Mouse (Mus musculus): Measurements from ENCODE around the gene Prx. TPM values are rescaled to one million over a fixed set of nuclear protein-coding genes. Genes with fewer than 3 reads are reported as not detected.
"Not testable (repeated sequence)": the region's sequence is repeated elsewhere in the genome, so short reads cannot be mapped to it uniquely, and the experiment has no call there.

Prx gene
- polyA plus RNA-seq, 1 experiment, result 5.3 TPM

DNA sequence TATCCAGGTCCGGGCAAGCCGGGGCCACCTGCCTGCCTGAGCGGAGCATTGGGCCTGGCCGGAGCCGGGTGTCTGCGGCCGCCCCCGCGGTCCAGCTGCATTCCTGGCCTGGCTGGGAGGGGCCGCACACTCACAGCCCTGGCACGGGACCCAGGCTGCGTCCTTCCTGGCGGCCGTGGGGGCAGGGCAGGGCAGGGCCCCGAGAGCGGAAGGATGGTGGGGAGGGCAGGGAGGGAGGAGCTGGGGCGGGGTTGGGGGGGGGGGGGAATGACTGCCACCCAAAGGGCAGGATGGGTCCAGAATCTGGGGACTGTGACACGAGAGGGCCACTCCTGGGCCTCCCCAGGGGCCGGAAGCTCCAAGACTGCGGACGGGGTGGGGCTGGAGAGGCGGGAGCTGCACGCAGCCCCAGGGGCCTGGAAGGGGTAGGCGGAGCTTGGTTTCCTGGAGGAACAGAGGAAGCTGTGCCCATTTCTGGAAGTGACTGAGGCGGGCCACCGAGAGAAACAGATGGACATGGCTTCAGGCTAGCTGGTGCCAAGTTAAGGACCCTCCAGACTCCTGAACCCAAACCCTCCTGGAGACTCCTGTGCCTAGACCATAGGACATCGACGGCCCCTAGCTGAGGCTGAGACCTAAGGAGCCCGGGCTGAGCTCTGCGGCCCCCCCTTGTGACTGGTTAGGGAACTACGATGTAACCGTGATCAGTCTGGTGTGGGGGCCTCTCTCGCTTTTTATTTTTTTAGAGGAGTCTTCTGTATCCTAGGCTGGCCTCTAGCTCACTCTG is 8.4 kb upstream of the Prx start:
- peaks cover 23% of the 10 kb centered on the region for H3K36me3 ChIP-seq (ENCODE audit: control insufficient read depth, insufficient read depth)
- no peak overlapping the region for H3K4me3 ChIP-seq (ENCODE audit: insufficient read depth, poor library complexity, severe bottlenecking)
- H3K27me3 ChIP-seq (ENCODE audit: control insufficient read depth, insufficient read depth, insufficient read length), result no peaks in the 10 kb centered on the region
- peaks cover 23% of the 10 kb centered on the region for H3K79me3 ChIP-seq (ENCODE audit: low read depth)
- H3ac ChIP-seq (ENCODE audit: control insufficient read depth, insufficient read length, low read depth), result peak overlapping the region; percentile 27
- peaks cover 34% of the 10 kb centered on the region for H3K79me2 ChIP-seq (ENCODE audit: control insufficient read depth, insufficient read depth)
- peak; percentile 41 for TF ChIP-seq CTCF (IDR thresholded peaks at IDR 0.05; ENCODE audit: control insufficient read depth, insufficient read depth, insufficient read length)
- TF ChIP-seq MYOD1 (IDR thresholded peaks at IDR 0.05; ENCODE audit: control insufficient read depth, insufficient read length, low read depth), result no peak
- peak; percentile 28 for TF ChIP-seq MAX (IDR thresholded peaks at IDR 0.05)

DNA sequence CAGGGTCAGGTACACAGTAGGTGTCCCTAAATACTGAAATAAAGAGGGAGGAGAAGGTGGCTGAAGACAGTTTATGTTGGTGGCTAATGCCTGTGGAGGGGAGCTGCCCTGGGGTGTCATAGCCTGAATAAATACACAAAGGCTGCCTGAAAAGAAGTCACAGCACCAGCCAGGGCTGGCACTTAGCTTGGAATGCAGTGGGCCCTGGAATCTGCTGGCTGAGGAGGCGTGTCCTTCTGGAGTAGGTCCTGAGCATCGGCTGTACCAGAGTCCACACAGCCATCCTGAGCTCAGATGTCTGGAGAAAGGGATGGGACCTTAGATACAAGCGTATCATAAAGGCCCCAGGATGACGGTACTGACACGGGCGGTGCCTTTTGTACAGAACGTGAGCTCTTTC is 7.3 kb upstream of the Prx start:
- Histone ChIP-seq H3K27me3 (ENCODE audit: control insufficient read depth, insufficient read depth, insufficient read length) (no peaks in the 10 kb centered on the region), H3K79me2 (ENCODE audit: control insufficient read depth, insufficient read depth) (peaks cover 34% of the 10 kb centered on the region), H3K36me3 (ENCODE audit: control insufficient read depth, insufficient read depth) (peaks cover 23% of the 10 kb centered on the region), H3K79me3 (ENCODE audit: low read depth) (peaks cover 23% of the 10 kb centered on the region), H3K4me3 (ENCODE audit: insufficient read depth, poor library complexity, severe bottlenecking) (no peak overlapping the region), H3ac (ENCODE audit: control insufficient read depth, insufficient read length, low read depth) (no peak overlapping the region)
- TF ChIP-seq USF1 (IDR thresholded peaks at IDR 0.05; ENCODE audit: low read depth) (no peak), CEBPB (IDR thresholded peaks at IDR 0.05; ENCODE audit: low read depth) (no peak), MYOD1 (IDR thresholded peaks at IDR 0.05; ENCODE audit: control insufficient read depth, insufficient read length, low read depth) (no peak)

DNA sequence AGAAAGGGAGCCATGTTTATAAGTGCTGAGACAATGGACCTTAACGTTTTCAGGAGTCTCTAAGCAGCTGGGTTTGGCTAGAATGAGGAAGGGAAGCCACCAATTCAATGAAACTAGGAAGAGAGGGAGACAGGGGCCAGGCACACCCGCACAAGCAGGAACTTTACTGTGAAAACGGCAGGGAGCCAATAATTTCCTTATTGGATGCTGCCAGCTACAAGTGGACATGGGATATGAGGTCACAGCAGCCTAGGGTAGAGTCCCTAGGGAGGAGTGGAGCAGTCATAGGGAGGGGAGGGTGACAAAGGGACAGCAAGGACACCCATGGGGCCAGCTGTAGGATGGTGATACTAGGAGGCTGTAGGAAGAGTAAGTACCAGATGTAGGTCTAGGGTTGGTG is 6.1 kb upstream of the Prx start:
- TF ChIP-seq CTCF (IDR thresholded peaks at IDR 0.05; ENCODE audit: control insufficient read depth, insufficient read depth, insufficient read length) (no peak), CEBPB (IDR thresholded peaks at IDR 0.05; ENCODE audit: low read depth) (no peak), MYOD1 (IDR thresholded peaks at IDR 0.05; ENCODE audit: control insufficient read depth, insufficient read length, low read depth) (no peak), MYOG (IDR thresholded peaks at IDR 0.05; ENCODE audit: control insufficient read depth, extremely low read depth, insufficient read length) (no peak), USF1 (IDR thresholded peaks at IDR 0.05; ENCODE audit: low read depth) (no peak), FOSL1 (IDR thresholded peaks at IDR 0.05; ENCODE audit: insufficient read depth, low read length, poor library complexity, severe bottlenecking) (no peak), MAX (IDR thresholded peaks at IDR 0.05) (no peak)

DNA sequence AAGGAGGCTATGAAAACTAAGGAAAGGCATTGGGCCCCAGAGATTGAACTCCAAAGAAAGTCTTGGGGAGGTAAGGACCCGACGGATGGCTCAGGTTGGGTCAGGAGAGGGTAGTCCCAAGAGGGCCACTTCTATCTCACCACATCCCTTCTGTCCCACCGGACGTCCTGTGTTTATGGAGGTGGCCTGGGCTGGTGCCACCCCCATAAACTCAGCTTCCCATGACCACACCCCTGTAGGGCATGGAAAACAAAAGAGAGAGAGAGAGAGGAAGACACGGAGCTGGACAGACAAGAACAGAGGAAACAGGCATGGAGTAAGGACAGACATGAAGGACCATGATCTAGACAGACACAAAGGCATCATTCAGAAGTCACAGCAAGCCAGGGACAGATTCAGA is 5.7 kb upstream of the Prx start:
- TF ChIP-seq MYOG (IDR thresholded peaks at IDR 0.05; ENCODE audit: control insufficient read depth, extremely low read depth, insufficient read length) (no peak), CTCF (IDR thresholded peaks at IDR 0.05; ENCODE audit: control insufficient read depth, insufficient read depth, insufficient read length) (no peak), MYOD1 (IDR thresholded peaks at IDR 0.05; ENCODE audit: control insufficient read depth, insufficient read length, low read depth) (no peak), CEBPB (IDR thresholded peaks at IDR 0.05; ENCODE audit: low read depth) (no peak), MAX (IDR thresholded peaks at IDR 0.05) (no peak), USF1 (IDR thresholded peaks at IDR 0.05; ENCODE audit: low read depth) (no peak), FOSL1 (IDR thresholded peaks at IDR 0.05; ENCODE audit: insufficient read depth, low read length, poor library complexity, severe bottlenecking) (no peak)
- Histone ChIP-seq H3K27me3 (ENCODE audit: control insufficient read depth, insufficient read depth, insufficient read length) (no peaks in the 10 kb centered on the region), H3K4me3 (ENCODE audit: insufficient read depth, poor library complexity, severe bottlenecking) (no peak overlapping the region), H3K79me3 (ENCODE audit: low read depth) (peaks cover 14% of the 10 kb centered on the region), H3ac (ENCODE audit: control insufficient read depth, insufficient read length, low read depth) (no peak overlapping the region), H3K36me3 (ENCODE audit: control insufficient read depth, insufficient read depth) (peaks cover 19% of the 10 kb centered on the region), H3K79me2 (ENCODE audit: control insufficient read depth, insufficient read depth) (peaks cover 23% of the 10 kb centered on the region)

More for the DNA sequence above, 6.1 kb upstream of the Prx start:
- peaks cover 17% of the 10 kb centered on the region for H3K79me3 ChIP-seq (ENCODE audit: low read depth)
- H3K36me3 ChIP-seq (ENCODE audit: control insufficient read depth, insufficient read depth), result peaks cover 23% of the 10 kb centered on the region
- peaks cover 27% of the 10 kb centered on the region for H3K79me2 ChIP-seq (ENCODE audit: control insufficient read depth, insufficient read depth)
- no peak overlapping the region for H3ac ChIP-seq (ENCODE audit: control insufficient read depth, insufficient read length, low read depth)
- no peak overlapping the region for H3K4me3 ChIP-seq (ENCODE audit: insufficient read depth, poor library complexity, severe bottlenecking)
- H3K27me3 ChIP-seq (ENCODE audit: control insufficient read depth, insufficient read depth, insufficient read length), result no peaks in the 10 kb centered on the region

DNA sequence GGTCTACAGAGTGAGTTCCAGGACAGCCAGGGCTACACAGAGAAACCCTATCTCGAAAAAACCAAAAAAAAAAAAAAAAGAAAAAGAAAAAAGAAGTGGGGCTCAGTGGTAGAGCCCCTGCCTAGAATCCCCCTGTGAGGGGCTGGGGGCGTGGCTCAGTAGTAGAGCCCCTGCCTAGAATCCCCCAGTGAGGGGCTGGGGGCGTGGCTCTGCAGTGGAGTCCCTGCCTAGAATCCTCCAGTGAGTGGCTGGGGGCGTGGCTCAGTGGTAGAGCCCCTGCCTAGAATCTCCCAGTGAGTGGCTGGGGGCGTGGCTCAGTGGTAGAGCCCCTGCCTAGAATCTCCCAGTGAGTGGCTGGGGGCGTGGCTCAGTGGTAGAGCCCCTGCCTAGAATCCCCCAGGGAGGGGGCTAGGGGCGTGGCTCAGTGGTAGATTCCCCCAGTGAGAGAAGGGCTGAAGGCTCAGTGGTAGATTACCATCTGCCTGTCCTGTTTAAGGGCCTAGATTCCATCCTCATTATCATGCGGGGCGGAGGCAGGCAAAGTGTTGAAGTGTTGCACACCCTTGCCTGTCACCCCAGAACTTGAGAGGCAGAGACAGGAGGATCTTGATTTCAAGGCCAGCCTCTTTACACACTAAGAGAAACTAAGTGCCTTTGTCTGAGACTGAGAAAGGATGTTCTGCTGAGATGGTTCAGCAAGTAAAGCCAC is 4.3 kb upstream of the Prx start:
- not testable (repeated sequence) for H3K79me3 ChIP-seq (ENCODE audit: low read depth); H3K4me3 ChIP-seq (ENCODE audit: insufficient read depth, poor library complexity, severe bottlenecking); H3ac ChIP-seq (ENCODE audit: control insufficient read depth, insufficient read length, low read depth); H3K36me3 ChIP-seq (ENCODE audit: control insufficient read depth, insufficient read depth); H3K27me3 ChIP-seq (ENCODE audit: control insufficient read depth, insufficient read depth, insufficient read length); H3K79me2 ChIP-seq (ENCODE audit: control insufficient read depth, insufficient read depth)

DNA sequence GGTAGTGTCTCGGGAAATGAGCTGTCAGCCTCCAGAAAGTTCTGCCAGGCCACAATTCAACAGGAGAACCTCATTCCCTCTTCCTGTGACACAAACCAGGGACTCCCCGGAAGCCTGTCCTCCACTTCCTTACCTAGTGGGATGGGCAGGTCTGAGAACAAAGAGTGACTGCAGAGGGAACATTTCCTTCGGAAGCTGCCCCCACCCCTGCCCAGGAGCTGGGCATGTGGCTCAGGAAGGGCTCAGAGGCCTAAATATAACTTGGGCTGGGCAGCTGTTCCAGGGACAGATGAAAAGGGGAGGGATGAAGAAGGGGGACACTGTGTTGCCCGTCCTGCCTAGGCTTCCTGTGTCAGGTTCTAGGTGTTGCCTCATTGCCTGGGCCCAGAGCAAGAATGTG is 2.5 kb downstream of the Prx start:
- no peaks in the 10 kb centered on the region for H3K79me3 ChIP-seq (ENCODE audit: low read depth)
- no peaks in the 10 kb centered on the region for H3K36me3 ChIP-seq (ENCODE audit: control insufficient read depth, insufficient read depth)
- H3K79me2 ChIP-seq (ENCODE audit: control insufficient read depth, insufficient read depth), result no peaks in the 10 kb centered on the region
- TF ChIP-seq USF1 (IDR thresholded peaks at IDR 0.05; ENCODE audit: low read depth) (no peak), CEBPB (IDR thresholded peaks at IDR 0.05; ENCODE audit: low read depth) (no peak), MYOD1 (IDR thresholded peaks at IDR 0.05; ENCODE audit: control insufficient read depth, insufficient read length, low read depth) (no peak), MYOG (IDR thresholded peaks at IDR 0.05; ENCODE audit: control insufficient read depth, extremely low read depth, insufficient read length) (no peak), CTCF (IDR thresholded peaks at IDR 0.05; ENCODE audit: control insufficient read depth, insufficient read depth, insufficient read length) (no peak), MAX (IDR thresholded peaks at IDR 0.05) (no peak), FOSL1 (IDR thresholded peaks at IDR 0.05; ENCODE audit: insufficient read depth, low read length, poor library complexity, severe bottlenecking) (no peak)
- H3K27me3 ChIP-seq (ENCODE audit: control insufficient read depth, insufficient read depth, insufficient read length), result no peaks in the 10 kb centered on the region
- no peak overlapping the region for H3ac ChIP-seq (ENCODE audit: control insufficient read depth, insufficient read length, low read depth)
- no peak overlapping the region for H3K4me3 ChIP-seq (ENCODE audit: insufficient read depth, poor library complexity, severe bottlenecking)

All from C2C12 (cell line).